Mouse (Mus musculus) retina, postnatal 1 day (tissue): ENCODE measurements around the gene Ccnb1ip1.
A peak's percentile ranks its signal among the peaks of the same experiment; 100 is the strongest.
"Not testable (repeated sequence)": the region's sequence is repeated elsewhere in the genome, so short reads cannot be mapped to it uniquely, and the experiment has no call there.

Experiments used
- DNase-seq: peaks from one replicate; pipeline ENCODE4 v3.0.0-alpha.2; 2012

Ccnb1ip1 gene

DNA sequence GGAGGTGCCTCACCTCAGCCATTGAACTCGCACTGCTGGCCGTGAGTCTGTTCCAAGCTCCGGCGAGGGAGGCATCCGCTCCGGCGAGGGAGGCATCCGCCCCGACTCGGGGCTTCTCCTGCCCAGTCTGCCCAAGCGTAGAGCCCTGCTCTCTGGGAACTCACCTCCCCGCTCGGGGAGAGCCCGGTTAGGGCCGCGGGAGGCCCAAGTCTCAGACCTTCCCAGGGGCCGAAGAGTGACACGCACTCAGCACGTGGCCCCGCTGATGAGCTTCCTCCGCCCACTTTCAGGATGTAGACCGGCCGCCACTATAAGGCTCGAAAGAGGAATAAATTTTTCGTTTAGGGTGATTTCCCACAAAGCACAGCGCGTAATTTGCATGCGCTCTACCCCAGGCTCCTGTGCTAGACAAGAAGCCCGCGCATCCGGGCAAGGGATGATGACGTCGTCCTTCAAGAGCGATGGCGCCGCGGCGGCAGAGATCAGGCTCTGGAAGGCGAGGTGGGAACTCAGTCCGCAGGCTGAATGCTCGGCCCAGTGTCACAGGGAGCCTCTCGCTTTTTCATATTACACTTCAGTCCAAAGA, at the start of gene Ccnb1ip1, which contains the start of gene Parp2:
Gene Ccnb1ip1 (minus strand): TSS at position 246 of the 586 bp plus-strand sequence.
Gene Parp2 (plus strand): TSS at position 355 of the 586 bp plus-strand sequence.
- DNase-seq: peak; percentile 99

DNA sequence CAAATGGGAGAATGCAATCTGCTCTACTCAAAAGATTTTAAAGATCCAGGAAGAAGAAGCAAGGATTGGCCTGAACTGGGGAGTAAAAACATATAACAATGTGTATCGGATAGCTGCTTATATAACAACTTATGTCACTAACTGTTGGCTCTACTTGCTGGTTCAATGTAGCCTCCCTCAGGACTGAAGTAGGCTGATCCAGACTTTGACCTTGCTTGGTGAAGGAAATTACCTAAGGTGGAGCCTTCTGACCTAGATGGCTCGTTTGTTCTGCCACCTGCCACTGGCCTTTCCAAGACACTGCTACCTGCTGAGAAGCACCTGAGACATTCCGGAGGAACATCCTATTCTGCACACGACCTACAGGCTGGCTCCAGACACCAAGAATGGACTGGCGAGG, 48.3 kb upstream of the Ccnb1ip1 start:
- no peak for DNase-seq

DNA sequence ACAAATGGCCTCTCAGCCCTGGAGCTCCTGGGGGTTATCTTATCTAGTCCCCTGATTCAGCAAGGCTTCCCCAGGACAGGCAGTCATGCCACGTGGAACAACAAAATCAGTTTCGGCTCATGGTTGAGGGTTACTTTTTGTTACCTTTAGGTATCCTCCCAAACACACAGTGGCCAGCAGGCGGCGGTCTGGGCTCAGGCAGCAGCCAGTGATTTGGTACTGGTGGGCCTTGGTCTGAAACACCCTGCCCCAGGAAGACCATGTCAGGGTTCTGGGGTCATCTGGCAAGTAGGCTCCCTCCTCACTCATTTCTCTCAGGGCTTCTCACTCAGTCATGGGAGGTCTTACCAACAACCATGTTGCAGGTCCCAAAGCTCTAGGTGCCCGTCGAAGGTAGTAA, 29.7 kb upstream of the Ccnb1ip1 start:
- peak; percentile 4 for DNase-seq

DNA sequence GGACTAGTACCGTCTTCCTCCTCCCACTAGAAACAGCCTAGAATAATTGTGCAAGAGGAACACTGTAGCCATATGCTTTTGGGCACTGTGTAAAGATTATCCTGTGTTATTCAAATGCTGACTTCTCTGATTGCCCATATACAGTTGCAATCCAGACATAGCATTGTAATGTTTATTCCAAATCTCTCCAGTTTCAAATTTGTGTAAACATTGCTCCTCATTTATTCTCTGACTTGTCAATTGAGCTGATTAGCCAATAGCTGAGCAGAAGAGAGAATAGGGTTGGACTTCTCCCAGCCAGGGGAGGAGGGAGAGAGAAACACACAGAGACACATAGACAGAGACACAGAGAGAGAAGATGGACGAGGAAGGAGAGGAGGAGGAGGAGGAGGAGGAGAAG, 26.9 kb upstream of the Ccnb1ip1 start:
- DNase-seq: no peak

DNA sequence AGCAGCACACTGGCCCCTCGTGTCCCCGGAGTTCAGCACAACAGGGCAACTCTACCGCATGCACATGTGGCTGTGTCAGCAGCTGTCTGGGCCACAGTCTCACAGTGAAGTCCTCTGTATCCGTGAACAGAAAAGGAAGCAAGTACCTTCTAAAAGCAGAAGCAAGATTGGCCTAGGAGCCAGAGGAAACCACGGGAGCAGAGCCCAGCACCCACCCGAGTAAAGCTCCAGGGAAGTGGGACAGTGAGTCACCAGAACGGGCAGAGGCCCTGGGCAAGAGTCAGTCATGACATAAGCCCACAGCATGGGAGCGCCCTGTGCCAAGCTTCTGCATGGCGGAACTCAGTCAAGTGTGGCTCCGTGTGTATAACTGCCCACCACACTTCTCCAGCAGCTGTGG, 26.4 kb upstream of the Ccnb1ip1 start:
- DNase-seq: no peak

DNA sequence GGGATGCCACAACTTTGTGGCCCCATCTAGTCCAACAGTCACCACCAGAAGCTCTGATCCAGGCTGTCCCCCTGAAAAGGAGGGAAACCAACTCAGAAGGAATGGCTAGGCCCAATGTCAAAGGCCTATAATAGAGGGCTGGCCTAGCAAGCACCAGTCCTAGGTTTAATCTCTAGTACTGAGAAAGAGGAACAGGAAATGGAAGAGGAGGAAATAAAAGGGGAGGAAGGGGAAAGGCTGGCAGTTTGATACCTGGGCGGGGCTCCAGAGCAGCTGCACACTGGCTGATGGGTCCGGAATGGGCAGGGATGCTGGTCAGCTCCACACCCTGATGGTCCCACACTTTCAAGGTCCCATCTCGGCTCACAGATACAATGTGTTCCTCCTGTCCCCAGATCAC, 22.3 kb upstream of the Ccnb1ip1 start:
- no peak for DNase-seq

DNA sequence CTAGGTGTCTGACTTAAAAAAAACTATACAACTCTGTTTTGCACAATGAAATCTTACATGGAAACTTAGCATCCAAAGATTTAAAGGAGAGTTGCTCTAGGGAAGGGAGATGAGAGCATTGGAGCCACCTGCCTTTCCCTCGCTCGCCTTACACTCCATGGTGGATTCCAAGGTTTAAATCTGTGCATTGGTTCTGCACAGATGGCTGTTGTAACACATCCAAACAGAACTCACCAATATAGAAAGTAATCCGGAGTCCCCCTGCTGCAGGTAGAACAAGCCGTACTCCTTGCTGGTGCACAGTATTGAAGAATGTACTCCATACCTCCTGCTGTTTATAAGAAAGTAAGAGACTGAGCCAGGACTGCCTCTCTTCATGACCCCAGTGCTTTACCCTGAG, 19.0 kb upstream of the Ccnb1ip1 start:
- no peak for DNase-seq

DNA sequence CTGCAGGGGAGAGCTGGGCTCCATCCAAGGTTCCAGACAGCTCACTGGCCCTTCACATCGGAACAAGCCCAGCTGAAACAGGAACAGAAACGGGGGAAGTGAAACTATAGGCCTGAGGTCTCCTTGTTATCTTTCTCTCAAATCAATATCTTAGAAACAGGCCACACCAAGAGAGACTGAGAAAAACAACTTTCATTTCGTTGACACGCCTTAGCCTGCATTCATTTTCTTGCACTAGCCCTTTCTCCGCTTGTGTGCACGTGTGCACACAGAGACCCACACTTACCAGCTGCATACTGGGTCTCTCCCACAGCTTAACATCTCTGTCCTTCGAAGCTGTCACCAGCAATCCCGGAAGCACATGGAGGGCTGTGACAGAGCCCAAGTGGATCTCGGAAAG, 16.7 kb upstream of the Ccnb1ip1 start:
- no peak for DNase-seq

DNA sequence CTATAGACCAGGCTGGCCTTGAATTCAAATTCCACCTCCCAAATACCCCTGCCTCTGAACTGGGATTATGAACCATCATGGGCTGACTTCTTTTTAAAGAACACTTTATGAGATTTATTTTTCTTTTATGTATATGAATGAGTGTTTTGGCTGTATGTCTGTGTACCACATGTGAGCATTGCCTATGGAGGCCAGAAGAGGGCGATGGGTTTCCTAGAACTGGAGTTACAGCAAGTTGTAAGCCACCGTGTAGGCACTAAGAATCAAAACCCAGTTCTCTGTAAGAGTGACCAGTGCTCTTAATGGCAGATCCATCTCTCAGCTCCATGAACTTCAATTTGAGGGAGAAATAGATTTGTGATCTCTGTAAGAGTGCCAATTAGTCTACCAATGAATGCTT, 15.7 kb upstream of the Ccnb1ip1 start:
- no peak for DNase-seq

DNA sequence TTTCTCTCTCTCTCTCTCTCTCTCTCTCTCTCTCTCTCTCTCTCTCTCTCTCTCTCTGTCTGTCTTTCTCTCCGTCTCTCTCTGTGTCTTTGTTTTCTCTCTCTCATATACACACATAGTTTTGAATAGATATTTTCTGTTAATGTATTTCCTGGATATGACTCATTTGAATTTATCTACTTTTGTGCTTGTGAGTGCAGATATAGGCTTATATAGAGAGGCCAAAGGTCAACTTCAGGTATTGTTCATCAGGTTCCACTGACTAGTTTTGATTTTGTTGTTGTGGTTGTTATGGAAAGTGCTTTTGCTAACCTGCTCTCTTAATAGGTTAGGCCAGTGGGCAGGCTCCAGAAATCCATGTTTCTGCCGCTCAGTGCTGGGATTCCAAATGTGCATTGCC, 5.5 kb upstream of the Ccnb1ip1 start:
- no peak for DNase-seq

DNA sequence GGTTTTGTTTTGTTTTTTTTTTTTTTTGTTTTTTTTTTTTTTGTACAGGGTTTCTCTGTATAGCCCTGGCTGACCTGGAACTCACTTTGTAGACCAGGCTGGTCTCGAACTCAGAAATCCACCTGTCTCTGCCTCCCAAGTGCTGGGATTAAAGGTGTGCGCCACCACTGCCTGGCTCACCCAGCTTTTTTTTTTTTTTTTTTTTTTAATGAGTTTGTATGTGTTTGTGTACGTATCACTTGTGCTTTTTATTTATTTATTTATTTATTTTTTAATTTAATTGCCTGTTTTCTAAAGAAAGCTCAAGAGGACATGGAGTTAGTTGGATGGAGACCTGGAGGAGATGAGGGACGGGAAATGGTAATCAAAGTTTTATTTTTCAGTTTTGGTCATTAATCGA, 1.1 kb downstream of the Ccnb1ip1 start:
- DNase-seq: not testable (repeated sequence)

DNA sequence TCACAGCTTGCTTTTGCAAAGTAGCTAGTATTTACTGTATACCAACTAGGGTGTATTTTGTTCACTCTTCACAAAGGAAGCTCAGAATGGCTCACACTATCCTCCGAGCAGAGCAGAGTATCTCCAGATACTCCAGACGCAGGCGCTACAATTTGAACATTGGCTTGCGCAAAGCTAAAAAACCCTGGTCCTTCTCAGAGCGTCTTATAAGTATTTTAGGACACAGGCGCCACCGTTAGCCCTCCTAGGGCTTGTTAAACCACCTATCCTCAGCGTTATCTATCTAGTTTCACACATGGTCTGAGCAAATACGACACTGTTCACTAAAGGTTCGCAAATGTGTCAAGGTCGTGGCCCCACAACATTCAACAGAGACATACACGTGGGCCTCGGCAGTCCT, 2.8 kb downstream of the Ccnb1ip1 start:
- no peak for DNase-seq

DNA sequence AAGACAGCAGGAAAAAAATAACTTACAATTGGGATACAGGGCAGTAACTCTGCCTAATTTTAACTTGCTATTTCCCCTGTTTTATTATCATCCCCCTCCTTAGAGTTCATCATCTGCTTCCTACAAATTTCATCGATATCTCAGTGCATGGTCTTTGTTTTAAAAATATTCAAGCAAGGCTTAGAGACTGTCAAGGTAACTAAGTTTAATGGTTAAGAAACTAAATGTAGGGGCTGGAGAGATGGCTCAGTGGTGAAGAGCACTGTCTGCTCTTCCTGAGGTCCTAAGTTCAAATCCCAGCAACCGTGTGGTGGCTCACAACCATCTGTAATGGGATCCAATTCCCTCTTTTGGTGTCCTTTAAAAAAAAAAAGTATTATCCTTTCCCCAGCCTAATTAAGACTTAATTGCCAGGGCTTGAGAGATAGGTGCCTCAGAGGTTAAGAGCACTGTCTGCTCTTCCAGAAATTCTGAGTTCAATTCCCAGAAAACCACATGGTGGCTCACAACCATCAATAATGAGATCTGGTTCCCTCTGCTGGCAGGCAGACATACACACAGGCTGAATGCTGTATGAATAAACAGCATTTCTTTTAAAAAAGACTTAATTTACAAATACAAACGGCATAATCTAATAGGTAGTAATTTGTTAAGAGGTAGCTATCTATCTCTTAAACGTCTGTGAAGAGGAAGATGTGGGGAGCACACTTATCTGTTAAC, 4.5 kb downstream of the Ccnb1ip1 start:
- peak; percentile 59 for DNase-seq

DNA sequence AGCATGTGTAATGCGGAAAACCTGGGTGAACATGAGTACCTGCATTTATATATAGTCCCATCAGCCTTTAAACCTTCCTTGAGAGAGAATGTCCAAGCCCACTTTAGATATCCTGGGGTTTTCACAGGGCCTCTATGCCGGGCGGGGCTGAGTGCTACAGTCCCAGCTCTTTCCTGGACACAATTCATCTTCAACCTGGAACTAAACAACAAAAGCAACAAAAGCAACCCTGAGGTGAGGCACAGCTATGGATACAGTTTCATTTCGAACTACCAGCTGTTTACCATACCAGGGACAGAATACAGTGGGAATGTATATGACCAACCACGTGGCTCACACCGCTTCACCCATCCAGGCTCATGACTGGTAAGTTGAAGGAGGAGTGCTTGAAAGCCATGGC, 5.1 kb downstream of the Ccnb1ip1 start:
- DNase-seq: no peak

DNA sequence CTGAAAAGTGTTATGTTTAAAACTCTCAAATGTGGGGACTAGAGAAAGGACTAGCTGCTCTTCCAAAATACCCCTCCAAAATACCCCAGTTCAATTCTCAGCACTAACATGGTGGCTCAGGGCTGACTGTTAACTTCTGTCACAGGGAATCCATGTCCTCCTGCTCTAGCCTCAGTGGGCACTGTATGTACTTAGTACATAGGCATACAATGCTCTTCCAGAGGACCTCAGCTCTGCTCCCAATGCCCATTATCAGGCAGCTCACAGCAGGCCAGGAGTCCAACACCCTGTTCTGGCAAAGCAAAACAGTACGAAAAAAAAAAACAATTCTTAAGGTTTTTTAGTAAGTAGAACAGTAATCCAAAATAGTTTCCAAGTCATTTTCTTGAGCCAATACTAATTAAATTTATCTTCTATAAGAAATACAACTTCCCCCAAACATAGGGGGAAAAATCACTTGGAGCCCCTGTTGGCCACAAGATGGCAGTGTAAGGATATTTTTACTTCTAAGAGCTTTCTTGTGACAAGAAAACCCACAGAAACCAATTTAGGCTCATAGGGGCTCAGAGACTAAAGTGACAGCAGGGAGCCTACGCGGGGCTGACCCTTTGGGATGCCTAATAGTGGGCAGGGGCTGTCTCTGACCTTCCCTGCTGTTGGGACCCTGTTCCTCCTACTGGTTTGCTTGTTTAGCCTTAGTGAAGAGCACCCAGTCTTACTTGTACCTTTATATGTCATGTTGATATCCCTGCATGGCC, 7.9 kb downstream of the Ccnb1ip1 start:
- DNase-seq: peak; percentile 83

DNA sequence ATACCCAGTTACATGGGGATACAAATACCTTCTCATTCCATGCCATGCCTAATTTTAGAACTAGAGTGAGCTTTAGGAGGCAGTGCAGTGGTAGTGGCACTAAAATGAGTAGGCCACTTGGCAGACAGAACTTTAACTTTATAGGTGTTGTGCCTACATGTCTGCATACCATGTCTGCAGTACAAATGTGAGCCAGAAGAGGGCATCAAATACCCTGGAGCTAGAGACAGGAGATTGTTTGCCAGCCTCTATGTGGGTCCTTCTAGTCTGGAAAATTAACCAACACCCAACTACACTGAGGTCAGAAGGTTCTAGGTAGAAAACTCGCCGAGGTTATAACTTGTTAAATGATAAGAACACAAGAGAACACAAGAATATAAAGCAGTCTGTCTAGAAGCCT, 9.0 kb downstream of the Ccnb1ip1 start:
- peak; percentile 53 for DNase-seq

DNA sequence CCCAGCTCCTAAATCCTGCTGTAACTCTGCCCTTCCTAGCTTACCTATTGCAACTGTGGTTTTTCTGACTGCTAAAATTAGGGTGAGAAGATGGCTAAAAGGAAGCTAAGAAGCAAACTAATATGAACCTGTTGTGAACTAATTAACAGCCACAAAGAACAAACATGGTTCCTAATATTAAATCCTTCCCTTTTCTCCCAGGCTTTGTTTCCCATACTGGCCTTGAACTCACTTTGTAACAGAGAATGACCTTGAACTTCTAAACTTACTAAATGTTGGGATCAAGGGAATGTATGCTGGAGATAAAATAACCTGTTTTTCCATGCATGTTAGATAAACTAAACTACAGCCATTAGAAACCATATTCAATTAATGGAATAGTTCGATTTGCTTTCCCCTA, 11.1 kb downstream of the Ccnb1ip1 start:
- no peak for DNase-seq

DNA sequence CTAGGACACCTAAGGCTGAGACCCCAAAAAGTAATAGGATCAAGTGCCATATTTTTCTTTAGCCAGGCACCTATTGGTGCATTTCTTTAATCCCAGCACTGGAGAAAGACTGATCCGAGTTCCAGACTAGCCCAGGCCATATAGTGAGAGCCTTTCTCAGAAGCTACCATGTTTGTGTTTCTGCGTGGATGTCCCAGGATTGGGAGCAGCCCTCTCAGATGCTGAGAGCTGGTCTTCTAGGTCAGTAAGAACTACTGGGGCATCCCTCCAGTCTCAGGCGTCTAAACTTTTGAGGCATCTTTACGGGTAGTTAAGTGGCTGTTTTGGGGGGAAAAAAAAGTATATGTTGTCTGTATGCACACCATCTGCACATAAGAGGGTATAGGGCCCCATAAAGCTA, 11.6 kb downstream of the Ccnb1ip1 start:
- DNase-seq: no peak

DNA sequence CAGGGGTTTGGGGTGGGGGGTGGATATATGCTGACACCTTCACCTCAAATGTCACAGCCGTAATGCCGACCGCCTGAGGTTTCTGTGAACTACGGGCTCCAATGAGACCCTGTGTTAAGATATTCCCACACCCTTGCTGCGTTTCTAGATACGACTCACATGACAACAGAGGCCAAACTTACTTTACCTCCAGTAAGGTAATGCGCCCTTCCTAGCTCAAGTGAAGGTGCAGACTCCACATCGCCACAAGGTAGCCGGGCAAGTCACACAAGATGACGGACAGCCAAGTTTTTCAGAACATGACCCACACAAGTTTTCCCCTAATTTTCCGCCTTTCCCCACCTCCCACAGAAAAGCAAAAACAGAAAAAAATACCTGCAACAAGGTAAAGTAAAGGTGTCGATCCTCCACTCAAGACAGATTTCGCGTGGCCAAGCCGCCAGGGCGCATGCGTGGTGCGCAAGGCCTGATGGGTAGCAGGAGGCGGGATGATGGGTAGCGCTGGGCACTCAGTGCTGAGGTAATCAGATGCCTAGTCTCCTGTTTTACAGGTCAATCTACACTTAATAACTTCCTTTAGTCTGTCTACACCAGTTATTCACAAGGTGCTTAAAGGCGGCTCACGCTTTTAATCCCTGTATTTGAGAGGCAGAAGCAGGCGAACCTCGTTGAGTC, 12.1 kb downstream of the Ccnb1ip1 start:
- no peak for DNase-seq

DNA sequence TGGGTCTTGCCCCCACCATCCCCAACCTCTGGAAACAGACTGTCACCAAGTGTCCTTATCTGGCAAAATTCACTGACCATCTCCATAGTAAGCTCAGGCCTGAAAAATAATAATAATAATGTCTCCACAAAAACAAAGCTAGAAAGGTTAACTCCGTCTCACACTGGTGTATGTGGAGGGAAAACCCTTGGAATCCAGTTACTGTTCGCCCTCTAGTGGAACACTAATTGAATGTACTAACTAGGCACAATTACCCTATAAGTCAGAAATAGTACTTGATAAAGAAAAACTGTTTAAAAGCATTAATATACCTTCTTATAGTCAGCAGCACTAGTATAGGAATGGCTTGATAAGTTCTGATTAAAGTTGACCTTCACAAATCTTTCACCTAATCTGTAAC, 19.4 kb downstream of the Ccnb1ip1 start:
- DNase-seq: peak; percentile 35

DNA sequence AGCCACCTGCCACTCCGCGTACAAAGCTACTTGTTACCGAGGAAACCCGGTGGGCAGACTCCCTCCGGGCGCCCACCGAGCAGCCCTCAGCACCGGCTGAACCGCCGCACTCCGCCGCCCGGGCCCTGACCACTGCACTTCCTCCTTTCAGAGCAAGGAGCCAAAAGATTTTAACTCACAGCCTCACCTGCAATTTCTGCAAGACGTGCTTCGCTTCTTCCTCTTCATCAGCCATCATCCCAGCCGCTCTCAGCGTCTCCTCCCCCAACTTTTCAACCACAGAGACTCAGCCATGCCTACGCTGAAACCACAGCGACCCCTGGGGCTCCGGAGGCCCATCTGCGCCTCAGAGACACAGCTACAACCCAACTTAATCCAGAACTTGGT, 22.3 kb downstream of the Ccnb1ip1 start, which contains the start of gene Ttc5:
Gene Ttc5 (minus strand): TSS at position 269 of the 387 bp plus-strand sequence.
- DNase-seq: peak; percentile 95

DNA sequence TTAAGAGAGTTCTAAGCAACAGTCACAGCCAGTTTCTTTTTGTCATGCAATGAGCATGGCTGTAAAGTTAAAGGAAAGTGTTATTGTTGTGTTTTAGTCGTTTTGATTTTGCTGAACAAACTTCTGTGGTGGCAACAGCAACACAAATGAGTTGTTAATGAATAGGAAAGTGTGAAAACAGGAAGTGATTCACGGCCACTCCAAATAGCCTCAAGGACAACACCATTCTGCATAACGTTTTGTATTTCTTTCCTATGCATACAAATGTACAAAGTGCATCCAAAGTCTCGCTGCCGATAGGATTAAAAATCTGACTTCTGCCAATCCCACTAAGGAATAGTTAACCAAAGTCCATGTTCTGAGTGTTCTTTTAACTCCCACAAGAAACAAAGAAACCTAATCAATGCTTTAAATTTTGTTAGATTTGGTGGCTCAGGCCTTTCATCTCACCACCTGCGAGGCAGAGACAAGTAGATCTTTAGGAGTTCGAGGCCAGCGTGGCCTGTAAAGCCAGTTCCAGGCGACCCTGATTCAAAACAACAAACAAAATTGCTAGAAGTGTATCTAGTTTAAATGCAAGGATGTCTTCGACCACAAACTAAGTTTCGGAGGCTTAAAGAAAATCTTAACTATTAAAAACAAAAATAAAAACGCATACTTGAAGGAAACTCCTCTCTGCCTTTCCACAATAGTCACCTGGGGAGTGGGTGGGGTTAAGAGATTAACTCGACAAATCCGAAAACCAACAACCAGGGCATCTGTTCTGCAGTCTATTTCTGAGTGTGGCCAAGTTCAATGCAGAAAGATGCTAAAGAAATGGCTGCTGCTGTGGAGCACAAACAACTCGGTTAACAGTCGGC, 22.9 kb downstream of the Ccnb1ip1 start:
- DNase-seq: no peak
